13 mouse cellular contexts compared by ENCODE assay signal in genomic region chr9:56191498-56192455, GRCm38 (mm10). TPM values are rescaled to one million over a fixed set of nuclear protein-coding genes. Genes with fewer than 3 reads are reported as not detected.
DNase-seq lines count a peak whose midpoint lies in the region; ATAC-seq and TF ChIP-seq lines count a peak whose summit lies in the region.
"Had no signal": no experiment of that assay in that cellular context is flagged by ENCODE, and none has a peak within 500 bp of the region (broad histone marks: within the 10 kb centered on the region; RNA-seq: fewer than 3 reads in every experiment).

No protein-coding gene starts in this region.

- no peak overlapping the region for H3K9ac ChIP-seq in forebrain, embryonic 16.5 days (replicated peaks; ENCODE audit: low read depth, low read length)
- H3K9ac ChIP-seq in forebrain, embryonic 12.5 days: no peak overlapping the region
- no peak overlapping the region for H3K9ac ChIP-seq in neural tube, embryonic 12.5 days
- no peak overlapping the region for H3K9ac ChIP-seq in intestine, postnatal 0 days (ENCODE audit: low read depth, low read length)

- H3K27ac ChIP-seq in forebrain, embryonic 16.5 days (ENCODE audit: low read length): no peak overlapping the region
- no peak overlapping the region for H3K27ac ChIP-seq in forebrain, embryonic 12.5 days
- H3K27ac ChIP-seq in limb, embryonic 10.5 days: 0 out of 2 replicates have a peak overlapping the region, but pooled peaks have one; percentile 25
- no peak overlapping the region for H3K27ac ChIP-seq in neural tube, embryonic 12.5 days
- H3K27ac ChIP-seq in heart, embryonic 10.5 days: no peak overlapping the region
- no peak overlapping the region for H3K27ac ChIP-seq in intestine, postnatal 0 days (ENCODE audit: low read depth, low read length)

- ATAC-seq in forebrain, embryonic 16.5 days: peak; percentile 36; the same call in 1 of the 2 replicates
- no peak for ATAC-seq in forebrain, embryonic 12.5 days (ENCODE audit: low FRiP score)
- peak; percentile 37; the same call in 1 of the 2 replicates for ATAC-seq in neural tube, embryonic 12.5 days (ENCODE audit: low FRiP score, low read depth)
- no peak for ATAC-seq in intestine, postnatal 0 days
- ATAC-seq: lung, postnatal 0 days had no signal

- no peak overlapping the region for H3K4me2 ChIP-seq in forebrain, embryonic 16.5 days (ENCODE audit: low read length)
- no peak overlapping the region for H3K4me2 ChIP-seq in forebrain, embryonic 12.5 days
- H3K4me2 ChIP-seq in neural tube, embryonic 12.5 days (replicated peaks): no peak overlapping the region
- H3K4me2 ChIP-seq in intestine, postnatal 0 days (replicated peaks; ENCODE audit: low read depth): no peak overlapping the region

- no peaks in the 10 kb centered on the region for H3K27me3 ChIP-seq in forebrain, embryonic 16.5 days (replicated peaks; ENCODE audit: control insufficient read depth, insufficient read depth, low read length)
- H3K27me3 ChIP-seq in forebrain, embryonic 12.5 days: peaks cover 23% of the 10 kb centered on the region
- H3K27me3 ChIP-seq in limb, embryonic 10.5 days (ENCODE audit: low read depth, poor library complexity, severe bottlenecking): peaks cover 6% of the 10 kb centered on the region; the same call in 1 of the 2 replicates
- no peaks in the 10 kb centered on the region for H3K27me3 ChIP-seq in neural tube, embryonic 12.5 days (replicated peaks)
- peaks cover 6% of the 10 kb centered on the region; the same call in 1 of the 2 replicates for H3K27me3 ChIP-seq in heart, embryonic 10.5 days (ENCODE audit: insufficient read depth, poor library complexity, severe bottlenecking)
- H3K27me3 ChIP-seq in intestine, postnatal 0 days (replicated peaks; ENCODE audit: control insufficient read depth, insufficient read depth, low read length): no peaks in the 10 kb centered on the region

- H3K9me3 ChIP-seq in forebrain, embryonic 16.5 days (ENCODE audit: control insufficient read depth, low read length): no peaks in the 10 kb centered on the region
- no peaks in the 10 kb centered on the region for H3K9me3 ChIP-seq in forebrain, embryonic 12.5 days
- no peaks in the 10 kb centered on the region for H3K9me3 ChIP-seq in limb, embryonic 10.5 days (replicated peaks)
- no peaks in the 10 kb centered on the region for H3K9me3 ChIP-seq in neural tube, embryonic 12.5 days
- H3K9me3 ChIP-seq in heart, embryonic 10.5 days: no peaks in the 10 kb centered on the region
- H3K9me3 ChIP-seq in intestine, postnatal 0 days (ENCODE audit: control insufficient read depth): no peaks in the 10 kb centered on the region

- no peak for TF ChIP-seq POLR2A in brain, embryonic 14.5 days (IDR thresholded peaks at IDR 0.05; ENCODE audit: borderline replicate concordance, extremely low read depth, insufficient read depth, insufficient read length, poor library complexity, severe bottlenecking)

- DNase-seq in brain, embryonic 14.5 days (ENCODE audit: low read depth): peak; percentile 40
- DNase-seq in limb, embryonic 10.5 days (ENCODE audit: low spot score): no peak
- no peak for DNase-seq in heart, embryonic 10.5 days (ENCODE audit: low spot score)
- no peak for DNase-seq in cerebellum, adult 11 months
- DNase-seq: cerebellum, postnatal 14 days; gastrocnemius, postnatal 36 days; layer of hippocampus, adult 9-11 months had no signal

- 52% methylated on average over 11 of the region's 11 CpGs for WGBS in forebrain, embryonic 16.5 days
- WGBS in forebrain, embryonic 12.5 days: 68% methylated on average over 11 of the region's 11 CpGs
- 57% methylated on average over 11 of the region's 11 CpGs for WGBS in limb, embryonic 10.5 days
- 59% methylated on average over 11 of the region's 11 CpGs for WGBS in neural tube, embryonic 12.5 days
- 59% methylated on average over 11 of the region's 11 CpGs for WGBS in heart, embryonic 10.5 days
- 59% methylated on average over 11 of the region's 11 CpGs for WGBS in intestine, postnatal 0 days

- no peak overlapping the region for H3K4me3 ChIP-seq in forebrain, embryonic 16.5 days (replicated peaks; ENCODE audit: low read length)
- no peak overlapping the region for H3K4me3 ChIP-seq in forebrain, embryonic 12.5 days (replicated peaks)
- H3K4me3 ChIP-seq in limb, embryonic 10.5 days: no peak overlapping the region
- no peak overlapping the region for H3K4me3 ChIP-seq in neural tube, embryonic 12.5 days
- H3K4me3 ChIP-seq in heart, embryonic 10.5 days: no peak overlapping the region
- H3K4me3 ChIP-seq in intestine, postnatal 0 days (ENCODE audit: low read depth, low read length): no peak overlapping the region
- H3K4me3 ChIP-seq: erythroblast, embryonic 14.5 days had no signal

- no peaks in the 10 kb centered on the region for H3K36me3 ChIP-seq in forebrain, embryonic 16.5 days (ENCODE audit: control insufficient read depth, insufficient read depth)
- no peaks in the 10 kb centered on the region for H3K36me3 ChIP-seq in forebrain, embryonic 12.5 days (replicated peaks)
- H3K36me3 ChIP-seq in limb, embryonic 10.5 days: no peaks in the 10 kb centered on the region
- H3K36me3 ChIP-seq in neural tube, embryonic 12.5 days: no peaks in the 10 kb centered on the region
- H3K36me3 ChIP-seq in heart, embryonic 10.5 days: no peaks in the 10 kb centered on the region
- no peaks in the 10 kb centered on the region for H3K36me3 ChIP-seq in intestine, postnatal 0 days (ENCODE audit: control insufficient read depth, insufficient read depth)

- no peak for TF ChIP-seq CTCF in brain, embryonic 14.5 days (IDR thresholded peaks at IDR 0.05; ENCODE audit: borderline replicate concordance, extremely low read depth, insufficient read depth, insufficient read length)
- TF ChIP-seq CTCF in intestine, postnatal 0 days (IDR thresholded peaks at IDR 0.05; ENCODE audit: low read depth): no peak

- H3K4me1 ChIP-seq in forebrain, embryonic 16.5 days (replicated peaks; ENCODE audit: control insufficient read depth, insufficient read depth, low read length): peaks cover 5% of the 10 kb centered on the region; the same call in 1 of the 2 replicates
- H3K4me1 ChIP-seq in forebrain, embryonic 12.5 days: peaks cover 17% of the 10 kb centered on the region
- peaks cover 25% of the 10 kb centered on the region for H3K4me1 ChIP-seq in limb, embryonic 10.5 days
- peaks cover 14% of the 10 kb centered on the region for H3K4me1 ChIP-seq in neural tube, embryonic 12.5 days
- peaks cover 13% of the 10 kb centered on the region for H3K4me1 ChIP-seq in heart, embryonic 10.5 days
- H3K4me1 ChIP-seq in intestine, postnatal 0 days (replicated peaks; ENCODE audit: control insufficient read depth, insufficient read depth, low read length): no peaks in the 10 kb centered on the region

RNA-seq across cellular contexts. Expression of gene Tspan3, which starts 26.5 kb away (rescaled TPM):
- 553 and 582 TPM in 2 replicates for polyA plus RNA-seq in forebrain, embryonic 16.5 days (2015; fragmentation: Nextera tagmentation; extraction: Ambion mirVana)
- polyA plus RNA-seq in forebrain, embryonic 12.5 days (2016; fragmentation: Nextera tagmentation; extraction: Ambion mirVana): 472 and 483 TPM in 2 replicates
- 382 and 433 TPM in 2 replicates for polyA plus RNA-seq in brain, embryonic 14.5 days (2012; rRNA removed)
- 410 and 450 TPM in 2 replicates for polyA plus RNA-seq in limb, embryonic 10.5 days (2016; fragmentation: Nextera tagmentation; extraction: Ambion mirVana)
- polyA plus RNA-seq in neural tube, embryonic 12.5 days (2016; fragmentation: Nextera tagmentation; extraction: Ambion mirVana): 514 and 516 TPM in 2 replicates
- 399 and 412 TPM in 2 replicates for polyA plus RNA-seq in heart, embryonic 10.5 days (2016; fragmentation: Nextera tagmentation; extraction: Ambion mirVana)
- 213 and 230 TPM in 2 replicates for polyA plus RNA-seq in intestine, postnatal 0 days (2015; fragmentation: Nextera tagmentation; extraction: Ambion mirVana)

Comparison
In these comparisons a context has a peak if more than half of its experiments do, and no peak if none do; other contexts are left out.
1. ATAC-seq: peak in forebrain, embryonic 16.5 days (single experiment) and neural tube, embryonic 12.5 days (single experiment); none in forebrain, embryonic 12.5 days (single experiment) and intestine, postnatal 0 days (single experiment).